Mouse (Mus musculus): ENCODE results near the gene Gm20843. TPM values are rescaled to one million over a fixed set of nuclear protein-coding genes. Genes with fewer than 3 reads are reported as not detected.

Gene Gm20843
- polyA plus RNA-seq (2012) = not detected in 2 replicates

GRCm38 (mm10) chrY:72247018-72247417 lies at the start of gene Gm20843:
TSS of gene Gm20843 (minus strand) at chrY:72247118.

